Comparison of ENCODE assay signal across 17 mouse cellular contexts in genomic region chr7:62416173-62416572, GRCm38 (mm10). TPM values are rescaled to one million over a fixed set of nuclear protein-coding genes. Genes with fewer than 3 reads are reported as not detected.
A peak's percentile ranks its signal among the peaks of the same experiment; 100 is the strongest.
DNase-seq lines count a peak whose midpoint lies in the region; ATAC-seq and TF ChIP-seq lines count a peak whose summit lies in the region.
"Had no signal": no experiment of that assay in that cellular context is flagged by ENCODE, and none has a peak within 500 bp of the region (broad histone marks: within the 10 kb centered on the region; RNA-seq: fewer than 3 reads in every experiment).

No protein-coding gene starts in this region.

- no peak for TF ChIP-seq POLR2A in cerebellum, adult 2 months (IDR thresholded peaks at IDR 0.05; ENCODE audit: borderline replicate concordance, insufficient read depth, low read length)

- H3K4me3 ChIP-seq in forebrain, embryonic 11.5 days (ENCODE audit: low read depth, low read length): peak overlapping the region; percentile 9; the same call in 1 of the 2 replicates
- H3K4me3 ChIP-seq in hindbrain, embryonic 13.5 days: peak overlapping the region; percentile 14
- H3K4me3 ChIP-seq in midbrain, embryonic 14.5 days (replicated peaks; ENCODE audit: low read depth, low read length): peak overlapping the region; percentile 13; the same call in 1 of the 2 replicates
- no peak overlapping the region for H3K4me3 ChIP-seq in cerebellum, adult 2 months (replicated peaks; ENCODE audit: insufficient read depth, low read depth, low read length)
- H3K4me3 ChIP-seq: embryonic facial prominence, embryonic 13.5 days; heart, embryonic 10.5 days; limb, embryonic 15.5 days had no signal

- no peaks in the 10 kb centered on the region for H3K27me3 ChIP-seq in forebrain, embryonic 11.5 days (ENCODE audit: control insufficient read depth, insufficient read depth, low read length)
- H3K27me3 ChIP-seq in hindbrain, embryonic 13.5 days: no peaks in the 10 kb centered on the region
- no peaks in the 10 kb centered on the region for H3K27me3 ChIP-seq in midbrain, embryonic 14.5 days (ENCODE audit: control insufficient read depth, insufficient read depth, low read length)
- H3K27me3 ChIP-seq in cerebellum, adult 2 months (ENCODE audit: control insufficient read depth, insufficient read depth, low read length): no peaks in the 10 kb centered on the region
- H3K27me3 ChIP-seq: embryonic facial prominence, embryonic 13.5 days; limb, embryonic 15.5 days had no signal

- peak; percentile 69 for DNase-seq in embryo, embryonic 10.5 days (ENCODE audit: low spot score)
- DNase-seq in forebrain, embryonic 11.5 days (ENCODE audit: low spot score): peak; percentile 53
- DNase-seq in midbrain, embryonic 14.5 days: peak; percentile 49
- no peak for DNase-seq in cerebellum, postnatal 25 days
- DNase-seq in cerebellum, adult 2 months: no peak
- no peak for DNase-seq in urinary bladder, adult 18-20 months (ENCODE audit: low spot score in 2 of 2)
- DNase-seq: cerebellum, adult 8-10 months; kidney, postnatal 14 days; layer of hippocampus, adult 9-11 months; lung, adult 18-20 months had no signal

- H3K9me3 ChIP-seq in forebrain, embryonic 11.5 days (ENCODE audit: control insufficient read depth, low read length): no peaks in the 10 kb centered on the region; the same call in 1 of the 2 replicates
- peaks cover 16% of the 10 kb centered on the region; the same call in 1 of the 2 replicates for H3K9me3 ChIP-seq in hindbrain, embryonic 13.5 days
- peaks cover 4% of the 10 kb centered on the region; the same call in 1 of the 2 replicates for H3K9me3 ChIP-seq in midbrain, embryonic 14.5 days (ENCODE audit: control insufficient read depth, low read length)

- no peak for TF ChIP-seq CTCF in cerebellum, adult 2 months (IDR thresholded peaks at IDR 0.05; ENCODE audit: borderline replicate concordance, insufficient read depth, low read depth, low read length)

- no peaks in the 10 kb centered on the region; the same call in 1 of the 2 replicates for H3K4me1 ChIP-seq in forebrain, embryonic 11.5 days (replicated peaks; ENCODE audit: control insufficient read depth, insufficient read depth, low read length)
- H3K4me1 ChIP-seq in hindbrain, embryonic 13.5 days (replicated peaks): peaks cover 4% of the 10 kb centered on the region; the same call in 1 of the 2 replicates
- H3K4me1 ChIP-seq in midbrain, embryonic 14.5 days (ENCODE audit: control insufficient read depth, insufficient read depth, low read length): no peaks in the 10 kb centered on the region
- H3K4me1 ChIP-seq in cerebellum, adult 2 months (ENCODE audit: control insufficient read depth, insufficient read depth, low read length): no peaks in the 10 kb centered on the region

- ATAC-seq in forebrain, embryonic 11.5 days (replicated peaks; ENCODE audit: low FRiP score): peak; percentile 55
- ATAC-seq in hindbrain, embryonic 13.5 days (ENCODE audit: low FRiP score): no peak
- ATAC-seq in midbrain, embryonic 14.5 days (ENCODE audit: low FRiP score, low TSS enrichment): peak; percentile 19; the same call in 1 of the 2 replicates
- ATAC-seq: intestine, embryonic 16.5 days had no signal

- H3K27ac ChIP-seq in forebrain, embryonic 11.5 days (ENCODE audit: low read depth, low read length): peak overlapping the region; percentile 87
- peak overlapping the region; percentile 66 for H3K27ac ChIP-seq in hindbrain, embryonic 13.5 days
- H3K27ac ChIP-seq in midbrain, embryonic 14.5 days (replicated peaks; ENCODE audit: low read depth, low read length): peak overlapping the region; percentile 65; the same call in 1 of the 2 replicates
- no peak overlapping the region for H3K27ac ChIP-seq in cerebellum, adult 2 months (ENCODE audit: insufficient read depth, low read length)
- H3K27ac ChIP-seq: embryonic facial prominence, embryonic 13.5 days; heart, embryonic 10.5 days; limb, embryonic 15.5 days; macrophage had no signal

- no peaks in the 10 kb centered on the region for H3K36me3 ChIP-seq in forebrain, embryonic 11.5 days (ENCODE audit: control insufficient read depth, insufficient read depth, low read length)
- H3K36me3 ChIP-seq in hindbrain, embryonic 13.5 days: no peaks in the 10 kb centered on the region
- no peaks in the 10 kb centered on the region for H3K36me3 ChIP-seq in midbrain, embryonic 14.5 days (ENCODE audit: control insufficient read depth, insufficient read depth, low read length)
- H3K36me3 ChIP-seq: embryonic facial prominence, embryonic 13.5 days; heart, embryonic 10.5 days; limb, embryonic 15.5 days had no signal

- H3K9ac ChIP-seq in forebrain, embryonic 11.5 days (ENCODE audit: low read length): peak overlapping the region; percentile 32; the same call in 1 of the 2 replicates
- peak overlapping the region; percentile 15; the same call in 1 of the 2 replicates for H3K9ac ChIP-seq in hindbrain, embryonic 13.5 days
- H3K9ac ChIP-seq in midbrain, embryonic 14.5 days (replicated peaks; ENCODE audit: low read length): no peak overlapping the region
- H3K9ac ChIP-seq: embryonic facial prominence, embryonic 13.5 days; limb, embryonic 15.5 days had no signal

- H3K4me2 ChIP-seq in forebrain, embryonic 11.5 days (ENCODE audit: low read depth, low read length, severe bottlenecking): peak overlapping the region; percentile 36; the same call in 1 of the 2 replicates
- peak overlapping the region; percentile 33 for H3K4me2 ChIP-seq in hindbrain, embryonic 13.5 days
- H3K4me2 ChIP-seq in midbrain, embryonic 14.5 days (ENCODE audit: low read length): peak overlapping the region; percentile 33
- H3K4me2 ChIP-seq: embryonic facial prominence, embryonic 13.5 days; limb, embryonic 15.5 days had no signal

RNA-seq across cellular contexts. Expression of gene Mkrn3, which starts 3.8 kb away (rescaled TPM):
- 19.3 and 20.7 TPM in 2 replicates for polyA plus RNA-seq in forebrain, embryonic 11.5 days (2014; fragmentation: Nextera tagmentation; extraction: Ambion mirVana)
- polyA plus RNA-seq in hindbrain, embryonic 13.5 days (2015; fragmentation: Nextera tagmentation; extraction: Ambion mirVana): 19.4 and 21.1 TPM in 2 replicates
- 21.9 and 22.5 TPM in 2 replicates for polyA plus RNA-seq in midbrain, embryonic 14.5 days (2014; fragmentation: Nextera tagmentation; extraction: Ambion mirVana)
- 6.7 and 6.9 TPM in 2 replicates for polyA plus RNA-seq in cerebellum, adult 2 months (2012; rRNA removed)

RNA-seq across cellular contexts. Expression of gene Magel2, which starts 39.4 kb away (rescaled TPM):
- polyA plus RNA-seq in forebrain, embryonic 11.5 days (2014; fragmentation: Nextera tagmentation; extraction: Ambion mirVana): 12.5 and 13.9 TPM in 2 replicates
- 16.3 and 19.7 TPM in 2 replicates for polyA plus RNA-seq in hindbrain, embryonic 13.5 days (2015; fragmentation: Nextera tagmentation; extraction: Ambion mirVana)
- 16.2 and 16.3 TPM in 2 replicates for polyA plus RNA-seq in midbrain, embryonic 14.5 days (2014; fragmentation: Nextera tagmentation; extraction: Ambion mirVana)
- polyA plus RNA-seq in cerebellum, adult 2 months (2012; rRNA removed): 1.9 and 2.0 TPM in 2 replicates
- polyA plus RNA-seq: macrophage; testis, adult 2 months had no signal

RNA-seq across cellular contexts. Expression of gene Peg12, which starts 48.1 kb away (rescaled TPM):
- polyA plus RNA-seq in forebrain, embryonic 11.5 days (2014; fragmentation: Nextera tagmentation; extraction: Ambion mirVana): 105 and 108 TPM in 2 replicates
- 19.5 and 21.6 TPM in 2 replicates for polyA plus RNA-seq in hindbrain, embryonic 13.5 days (2015; fragmentation: Nextera tagmentation; extraction: Ambion mirVana)
- polyA plus RNA-seq in midbrain, embryonic 14.5 days (2014; fragmentation: Nextera tagmentation; extraction: Ambion mirVana): 9.6 and 17.3 TPM in 2 replicates
- 0.16 and 0.21 TPM in 2 replicates for polyA plus RNA-seq in cerebellum, adult 2 months (2012; rRNA removed)

Comparison
In these comparisons a context has a peak if more than half of its experiments do, and no peak if none do; other contexts are left out.
1. DNase-seq: peak in embryo, embryonic 10.5 days (single experiment), forebrain, embryonic 11.5 days (single experiment) and midbrain, embryonic 14.5 days (single experiment); none in cerebellum, postnatal 25 days (0 of 2), cerebellum, adult 2 months (0 of 2) and urinary bladder, adult 18-20 months (0 of 2).
2. Peak in every context shown above with its lines, with median percentiles within 50 percentile points of each other: H3K4me2 ChIP-seq.